Mouse (Mus musculus) adrenal gland, adult (tissue): ENCODE measurements around the gene Sgms1.
"Not testable (repeated sequence)": the region's sequence is repeated elsewhere in the genome, so short reads cannot be mapped to it uniquely, and the experiment has no call there.

Experiments used
- DNase-seq, 2 experiments: peaks; one replicate each; pipeline ENCODE4 v3.0.0; 2022 to 2023; ENCODE audit warnings: low spot score in 1 of 2; ENCODE audit not compliant: inconsistent age in 2 of 2

The Sgms1 gene

GRCm38 (mm10) chr19:32107771-32108306, 281.7 kb downstream of the Sgms1 start, which contains the start of gene Asah2:
Gene Asah2 (minus strand): TSS chr19:32108211.
- DNase-seq = peak; percentile 87 to 96

- DNase-seq = no peak
Observed at GRCm38 (mm10) chr19:32106750-32107149, 282.8 kb downstream of the Sgms1 start.

DNA sequence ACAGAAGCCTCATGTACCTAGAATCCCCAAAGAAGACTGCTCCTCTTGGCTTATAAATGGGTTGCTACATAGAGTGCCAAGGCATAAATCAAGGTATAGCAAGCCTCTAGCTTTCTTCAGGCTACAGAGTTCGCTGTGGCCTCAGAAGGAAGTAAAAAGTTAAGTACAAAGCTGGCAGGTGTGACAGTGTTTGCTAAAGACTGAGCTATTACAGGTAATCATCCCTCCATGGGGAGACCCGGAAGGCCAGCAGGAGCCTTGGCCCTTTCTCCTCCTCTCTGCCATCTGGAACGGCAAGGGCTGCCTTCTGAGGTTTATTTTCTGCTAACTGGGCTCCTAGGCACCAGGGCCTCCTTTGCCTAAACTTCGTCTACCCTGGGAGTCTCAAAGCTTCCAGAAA, 285.3 kb downstream of the Sgms1 start:
- DNase-seq = no peak

DNA sequence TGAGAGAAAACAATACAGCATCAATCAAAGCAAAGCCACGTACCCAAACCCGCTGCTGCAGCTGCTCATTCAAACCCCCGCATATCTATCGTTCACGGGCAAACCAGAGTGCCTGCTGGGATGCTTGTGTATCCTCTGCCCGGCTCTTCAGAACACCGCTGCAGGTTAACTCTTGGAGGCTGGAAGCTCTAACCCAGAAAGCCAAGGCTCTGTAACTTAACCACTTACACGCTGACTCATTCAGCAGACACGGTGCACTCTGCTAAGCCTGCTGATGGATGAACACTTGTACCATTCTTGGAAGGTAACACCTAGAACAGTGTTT, 286.6 kb downstream of the Sgms1 start:
- no peak for DNase-seq

DNA sequence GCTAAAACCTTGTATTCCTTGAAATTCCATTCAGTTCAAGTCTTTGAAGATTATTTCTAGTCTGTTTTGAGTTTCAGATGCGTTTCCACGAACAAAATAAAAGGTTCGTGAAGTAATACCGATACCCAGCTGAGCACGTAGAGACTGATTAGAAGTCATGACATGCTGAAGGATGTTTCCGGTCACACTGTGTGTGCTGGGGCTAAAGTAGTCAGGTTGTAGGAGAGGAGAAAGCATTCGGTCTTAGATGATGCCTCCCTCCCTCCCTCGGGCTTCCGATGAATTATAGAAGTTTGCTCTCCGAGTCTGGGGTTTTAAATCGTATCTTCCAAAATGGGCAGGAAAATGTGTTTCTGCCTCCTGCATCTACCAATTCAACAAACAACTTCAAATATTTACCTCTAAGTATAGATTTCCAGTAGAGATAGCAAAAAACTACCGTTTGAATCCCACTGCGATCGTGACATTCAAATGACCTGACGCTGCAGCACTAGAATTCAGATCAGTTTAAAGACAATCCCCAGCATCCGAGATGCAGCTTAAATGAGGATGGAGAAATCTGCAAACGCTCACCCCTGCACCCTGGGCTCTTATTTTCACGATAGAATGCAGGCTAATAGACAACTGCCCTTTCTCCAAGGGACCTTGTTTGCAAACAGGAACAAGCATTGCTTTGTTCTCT, 287.1 kb downstream of the Sgms1 start:
- DNase-seq = no peak

DNA sequence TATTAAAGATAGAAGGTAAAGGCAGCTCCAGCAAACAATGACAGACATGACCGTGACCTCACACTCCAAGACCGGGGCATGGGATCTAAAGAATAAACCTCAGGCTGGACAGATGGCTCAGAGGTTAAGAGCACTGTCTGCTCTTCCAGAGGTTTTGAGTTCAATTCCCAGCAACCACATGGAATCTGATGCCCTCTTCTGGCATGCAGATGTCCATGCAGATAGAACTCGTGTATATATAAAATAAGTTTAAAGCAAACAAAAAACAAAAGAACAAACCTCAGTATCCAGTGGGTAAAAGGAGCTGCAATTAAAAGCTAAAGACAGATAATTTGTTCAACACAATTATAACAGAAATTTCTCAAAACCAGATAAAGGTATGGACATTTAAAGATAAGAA, 290.9 kb downstream of the Sgms1 start:
- DNase-seq = no peak

DNA sequence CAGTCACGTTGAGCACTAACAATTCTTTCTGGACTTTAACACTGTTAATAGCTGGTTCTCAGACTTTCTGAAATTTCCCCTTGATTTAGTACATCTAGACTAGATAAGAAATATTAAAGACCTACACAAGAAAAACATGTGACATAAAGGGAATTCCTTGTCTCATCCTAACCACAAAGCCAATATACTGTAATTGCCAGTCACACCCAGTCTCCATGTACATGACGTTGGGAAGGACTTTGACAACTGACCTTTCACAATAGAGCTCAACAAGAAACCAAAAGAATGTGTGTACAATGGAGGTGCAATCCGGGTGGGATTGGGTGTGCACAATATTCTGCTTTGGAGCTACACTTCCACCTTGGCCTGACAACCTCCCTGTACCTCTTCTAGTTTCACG, 297.2 kb downstream of the Sgms1 start:
- no peak for DNase-seq

DNA sequence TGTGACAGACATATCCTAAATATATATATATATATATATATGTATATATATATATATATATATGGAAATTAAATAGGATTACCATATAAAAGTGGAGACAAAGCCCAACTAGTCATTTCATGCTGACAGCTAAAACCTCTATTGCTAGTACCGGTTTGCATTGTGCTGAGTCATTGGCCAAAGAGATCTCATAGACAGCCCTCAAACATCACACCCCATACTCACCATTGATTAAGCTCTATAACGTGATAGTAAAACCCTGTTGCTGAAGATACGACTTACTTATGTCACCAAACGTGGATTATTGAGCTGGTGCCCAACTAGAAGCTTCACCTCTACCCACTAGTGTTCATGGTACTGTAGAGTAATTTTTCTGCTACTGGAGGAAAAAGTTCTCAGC, 298.7 kb downstream of the Sgms1 start:
- no peak for DNase-seq

DNA sequence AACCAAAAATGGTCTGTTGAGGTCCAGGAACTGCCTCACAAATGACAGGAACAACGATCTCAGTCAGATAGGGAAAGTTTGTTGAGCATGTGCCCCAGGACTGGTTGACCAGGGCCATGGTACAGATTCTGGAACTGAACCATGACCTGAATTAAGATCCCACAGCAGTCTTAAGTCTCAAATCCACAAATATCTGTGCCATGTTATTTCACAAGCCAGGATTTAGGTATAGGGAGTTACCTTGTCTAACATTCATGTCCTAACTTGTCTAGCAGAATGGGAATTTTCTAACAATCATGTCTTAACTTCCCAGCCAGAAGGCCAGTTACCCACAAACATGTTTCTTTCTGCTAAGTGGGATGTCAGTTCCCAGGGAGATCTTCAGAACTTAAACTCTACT, 300.9 kb downstream of the Sgms1 start:
- DNase-seq = no peak

GRCm38 (mm10) chr19:32087736-32088470, 301.6 kb downstream of the Sgms1 start:
- DNase-seq = no peak

GRCm38 (mm10) chr19:32084813-32085212, 304.7 kb downstream of the Sgms1 start:
- DNase-seq = not testable (repeated sequence)
